Mouse (Mus musculus): ENCODE results near the gene Asb5. TPM values are rescaled to one million over a fixed set of nuclear protein-coding genes. Genes with fewer than 3 reads are reported as not detected.
"Not testable (repeated sequence)": the region's sequence is repeated elsewhere in the genome, so short reads cannot be mapped to it uniquely, and the experiment has no call there.

Asb5 gene
- polyA plus RNA-seq, 1 experiment from 2014 or later, result 6.2 TPM

- Histone ChIP-seq H3K9me3 (no peaks in the 10 kb centered on the region), H3K27ac (no peak overlapping the region), H3K4me3 (replicated peaks) (peak overlapping the region; percentile 26), H3K9ac (no peak overlapping the region), H3K4me2 (peak overlapping the region; percentile 48), H3K4me1 (no peaks in the 10 kb centered on the region), H3K27me3 (replicated peaks) (no peaks in the 10 kb centered on the region), H3K36me3 (no peaks in the 10 kb centered on the region)
- WGBS, result 5% methylated on average over 5 of the region's 11 CpGs
- no peak for ATAC-seq (ENCODE audit: insufficient read depth, low FRiP score, low read depth)
These were observed 20.6 kb upstream of the Asb5 start for GRCm38 (mm10) chr8:54508814-54509213.

- Histone ChIP-seq H3K27me3 (replicated peaks) (no peaks in the 10 kb centered on the region), H3K4me2 (peak overlapping the region; percentile 48), H3K4me3 (replicated peaks) (peak overlapping the region; percentile 22), H3K27ac (no peak overlapping the region), H3K4me1 (no peaks in the 10 kb centered on the region), H3K36me3 (no peaks in the 10 kb centered on the region), H3K9me3 (no peaks in the 10 kb centered on the region), H3K9ac (no peak overlapping the region)
- WGBS, result 3% methylated on average over 10 of the region's 10 CpGs
- ATAC-seq (ENCODE audit: insufficient read depth, low FRiP score, low read depth), result peak; percentile 41; the same call in 1 of the 2 replicates
These were observed 20.1 kb upstream of the Asb5 start for GRCm38 (mm10) chr8:54509221-54509721.

- Histone ChIP-seq H3K27me3 (replicated peaks) (no peaks in the 10 kb centered on the region), H3K27ac (no peak overlapping the region), H3K4me1 (no peaks in the 10 kb centered on the region), H3K36me3 (no peaks in the 10 kb centered on the region), H3K9me3 (no peaks in the 10 kb centered on the region), H3K4me3 (replicated peaks) (no peak overlapping the region), H3K4me2 (no peak overlapping the region), H3K9ac (no peak overlapping the region)
- no peak for ATAC-seq (ENCODE audit: insufficient read depth, low FRiP score, low read depth)
- WGBS, result 77% methylated on average over 3 of the region's 3 CpGs
These were observed 17.6 kb upstream of the Asb5 start for GRCm38 (mm10) chr8:54511791-54512190.

- not testable (repeated sequence) for H3K4me1 ChIP-seq; H3K4me2 ChIP-seq; H3K36me3 ChIP-seq; H3K27ac ChIP-seq; H3K9ac ChIP-seq; ATAC-seq (ENCODE audit: insufficient read depth, low FRiP score, low read depth); H3K4me3 ChIP-seq (replicated peaks); H3K9me3 ChIP-seq; H3K27me3 ChIP-seq (replicated peaks)
- WGBS, result 82% methylated on average over 5 of the region's 5 CpGs
These were observed 17.2 kb upstream of the Asb5 start for GRCm38 (mm10) chr8:54512200-54512599.

GRCm38 (mm10) chr8:54518756-54519460 is 10.5 kb upstream of the Asb5 start:
- ATAC-seq (ENCODE audit: insufficient read depth, low FRiP score, low read depth), result no peak
- Histone ChIP-seq H3K4me3 (replicated peaks) (no peak overlapping the region), H3K9ac (no peak overlapping the region), H3K27ac (no peak overlapping the region), H3K4me1 (no peaks in the 10 kb centered on the region), H3K36me3 (no peaks in the 10 kb centered on the region; the same call in 1 of the 2 replicates), H3K4me2 (no peak overlapping the region), H3K9me3 (no peaks in the 10 kb centered on the region), H3K27me3 (replicated peaks) (no peaks in the 10 kb centered on the region)
- 76% methylated on average over 10 of the region's 10 CpGs for WGBS

- Histone ChIP-seq H3K4me3 (replicated peaks) (no peak overlapping the region), H3K4me2 (no peak overlapping the region), H3K27me3 (replicated peaks) (no peaks in the 10 kb centered on the region), H3K36me3 (no peaks in the 10 kb centered on the region; the same call in 1 of the 2 replicates), H3K9me3 (no peaks in the 10 kb centered on the region), H3K9ac (no peak overlapping the region), H3K27ac (no peak overlapping the region), H3K4me1 (no peaks in the 10 kb centered on the region)
- 68% methylated on average over 4 of the region's 4 CpGs for WGBS
- no peak for ATAC-seq (ENCODE audit: insufficient read depth, low FRiP score, low read depth)
These were observed 8.9 kb upstream of the Asb5 start for GRCm38 (mm10) chr8:54520516-54520915.

- ATAC-seq (ENCODE audit: insufficient read depth, low FRiP score, low read depth), result no peak
- Histone ChIP-seq H3K36me3 (peaks cover 5% of the 10 kb centered on the region; the same call in 1 of the 2 replicates), H3K27ac (no peak overlapping the region), H3K4me1 (peaks cover 6% of the 10 kb centered on the region), H3K27me3 (replicated peaks) (no peaks in the 10 kb centered on the region), H3K4me3 (replicated peaks) (no peak overlapping the region), H3K9me3 (no peaks in the 10 kb centered on the region), H3K4me2 (no peak overlapping the region), H3K9ac (no peak overlapping the region)
- 80% methylated on average over 2 of the region's 2 CpGs for WGBS
These were observed 3.8 kb upstream of the Asb5 start for GRCm38 (mm10) chr8:54525606-54526005.

GRCm38 (mm10) chr8:54526700-54527099 is 2.7 kb upstream of the Asb5 start:
- no peak overlapping the region for H3K9ac ChIP-seq
- no peak overlapping the region for H3K4me3 ChIP-seq (replicated peaks)
- WGBS, result 95% methylated on average over 6 of the region's 6 CpGs
- no peak for ATAC-seq (ENCODE audit: insufficient read depth, low FRiP score, low read depth)
- peaks cover 6% of the 10 kb centered on the region for H3K4me1 ChIP-seq
- H3K27me3 ChIP-seq (replicated peaks), result no peaks in the 10 kb centered on the region
- no peaks in the 10 kb centered on the region for H3K9me3 ChIP-seq
- peaks cover 5% of the 10 kb centered on the region; the same call in 1 of the 2 replicates for H3K36me3 ChIP-seq
- no peak overlapping the region for H3K4me2 ChIP-seq
- H3K27ac ChIP-seq, result no peak overlapping the region

GRCm38 (mm10) chr8:54528571-54528970 is 809 bp upstream of the Asb5 start:
- H3K4me3 ChIP-seq (replicated peaks), result peak overlapping the region; percentile 88
- H3K4me1 ChIP-seq, result peaks cover 6% of the 10 kb centered on the region
- no peak overlapping the region for H3K27ac ChIP-seq
- WGBS, result 26% methylated on average over 7 of the region's 7 CpGs
- H3K36me3 ChIP-seq, result 0 out of 2 replicates have a peak, but pooled peaks cover 5% of the 10 kb centered on the region
- peak overlapping the region; percentile 78; the same call in 1 of the 2 replicates for H3K9ac ChIP-seq
- peak overlapping the region; percentile 58 for H3K4me2 ChIP-seq
- H3K27me3 ChIP-seq (replicated peaks), result no peaks in the 10 kb centered on the region
- no peak for ATAC-seq (ENCODE audit: insufficient read depth, low FRiP score, low read depth)
- no peaks in the 10 kb centered on the region for H3K9me3 ChIP-seq

- Histone ChIP-seq H3K4me2 (no peak overlapping the region), H3K9ac (no peak overlapping the region), H3K27ac (no peak overlapping the region), H3K27me3 (replicated peaks) (no peaks in the 10 kb centered on the region), H3K36me3 (no peaks in the 10 kb centered on the region), H3K4me1 (no peaks in the 10 kb centered on the region), H3K4me3 (replicated peaks) (no peak overlapping the region), H3K9me3 (no peaks in the 10 kb centered on the region)
- 91% methylated on average over 5 of the region's 5 CpGs for WGBS
- ATAC-seq (ENCODE audit: insufficient read depth, low FRiP score, low read depth), result no peak
These were observed 5.8 kb downstream of the Asb5 start for GRCm38 (mm10) chr8:54535172-54535571.

- ATAC-seq (ENCODE audit: insufficient read depth, low FRiP score, low read depth), result no peak
- Histone ChIP-seq H3K27ac (no peak overlapping the region), H3K4me1 (no peaks in the 10 kb centered on the region), H3K4me2 (no peak overlapping the region), H3K4me3 (replicated peaks) (no peak overlapping the region), H3K9ac (no peak overlapping the region), H3K27me3 (replicated peaks) (no peaks in the 10 kb centered on the region), H3K9me3 (no peaks in the 10 kb centered on the region), H3K36me3 (no peaks in the 10 kb centered on the region)
- 90% methylated on average over 3 of the region's 3 CpGs for WGBS
These were observed 7.9 kb downstream of the Asb5 start for GRCm38 (mm10) chr8:54537285-54537684.

GRCm38 (mm10) chr8:54541331-54541730 is 12.0 kb downstream of the Asb5 start:
- ATAC-seq (ENCODE audit: insufficient read depth, low FRiP score, low read depth), result no peak
- WGBS, result 70% methylated on average over 1 of the region's 1 CpGs
- H3K9ac ChIP-seq, result no peak overlapping the region

More at GRCm38 (mm10) chr8:54541331-54541730, 12.0 kb downstream of the Asb5 start:
- Histone ChIP-seq H3K4me3 (replicated peaks) (no peak overlapping the region), H3K27ac (no peak overlapping the region), H3K9me3 (no peaks in the 10 kb centered on the region), H3K4me1 (no peaks in the 10 kb centered on the region), H3K4me2 (no peak overlapping the region), H3K27me3 (replicated peaks) (no peaks in the 10 kb centered on the region), H3K36me3 (no peaks in the 10 kb centered on the region)

Measured in stomach, embryonic 15.5 days (tissue).